Mouse (Mus musculus): Measurements from ENCODE around the gene Zfp229. TPM values are rescaled to one million over a fixed set of nuclear protein-coding genes. Genes with fewer than 3 reads are reported as not detected.
"Not testable (repeated sequence)": the region's sequence is repeated elsewhere in the genome, so short reads cannot be mapped to it uniquely, and the experiment has no call there.

The Zfp229 gene
- polyA plus RNA-seq, 1 experiment from 2014 or later, result 5.8 TPM

GRCm38 (mm10) chr17:21733049-21733448 is 2.5 kb downstream of the Zfp229 start:
- H3K4me2 ChIP-seq, result peak overlapping the region; percentile 65
- H3K4me3 ChIP-seq (ENCODE audit: low read depth, low read length), result peak overlapping the region; percentile 55
- peaks cover 4% of the 10 kb centered on the region; the same call in 1 of the 2 replicates for H3K4me1 ChIP-seq (replicated peaks; ENCODE audit: control insufficient read depth, insufficient read depth, low read length)
- no peak for ATAC-seq (replicated peaks; ENCODE audit: low FRiP score)
- H3K27me3 ChIP-seq (replicated peaks; ENCODE audit: control insufficient read depth, insufficient read depth, low read length), result no peaks in the 10 kb centered on the region
- H3K36me3 ChIP-seq (ENCODE audit: control insufficient read depth, insufficient read depth, low read length), result no peaks in the 10 kb centered on the region
- DNase-seq (ENCODE audit: low spot score), result no peak
- peak overlapping the region; percentile 33; the same call in 1 of the 2 replicates for H3K27ac ChIP-seq (ENCODE audit: low read depth, low read length)
- H3K9me3 ChIP-seq (ENCODE audit: control insufficient read depth, low read length), result no peaks in the 10 kb centered on the region
- WGBS, result 83% methylated on average over 4 of the region's 4 CpGs
- H3K9ac ChIP-seq (ENCODE audit: low read depth, low read length), result peak overlapping the region; percentile 74; the same call in 1 of the 2 replicates

- Histone ChIP-seq H3K9me3 (ENCODE audit: control insufficient read depth, low read length) (no peaks in the 10 kb centered on the region), H3K4me1 (replicated peaks; ENCODE audit: control insufficient read depth, insufficient read depth, low read length) (peaks cover 4% of the 10 kb centered on the region; the same call in 1 of the 2 replicates), H3K4me3 (ENCODE audit: low read depth, low read length) (peak overlapping the region; percentile 55), H3K27me3 (replicated peaks; ENCODE audit: control insufficient read depth, insufficient read depth, low read length) (no peaks in the 10 kb centered on the region), H3K27ac (ENCODE audit: low read depth, low read length) (peak overlapping the region; percentile 33; the same call in 1 of the 2 replicates), H3K9ac (ENCODE audit: low read depth, low read length) (peak overlapping the region; percentile 74), H3K36me3 (ENCODE audit: control insufficient read depth, insufficient read depth, low read length) (no peaks in the 10 kb centered on the region), H3K4me2 (peak overlapping the region; percentile 65)
- ATAC-seq (replicated peaks; ENCODE audit: low FRiP score) (peak; percentile 96), DNase-seq (ENCODE audit: low spot score) (peak; percentile 83)
- under 1% methylated on average over 27 of the region's 27 CpGs for WGBS
Measured at GRCm38 (mm10) chr17:21733529-21734031, 3.0 kb downstream of the Zfp229 start.

DNA sequence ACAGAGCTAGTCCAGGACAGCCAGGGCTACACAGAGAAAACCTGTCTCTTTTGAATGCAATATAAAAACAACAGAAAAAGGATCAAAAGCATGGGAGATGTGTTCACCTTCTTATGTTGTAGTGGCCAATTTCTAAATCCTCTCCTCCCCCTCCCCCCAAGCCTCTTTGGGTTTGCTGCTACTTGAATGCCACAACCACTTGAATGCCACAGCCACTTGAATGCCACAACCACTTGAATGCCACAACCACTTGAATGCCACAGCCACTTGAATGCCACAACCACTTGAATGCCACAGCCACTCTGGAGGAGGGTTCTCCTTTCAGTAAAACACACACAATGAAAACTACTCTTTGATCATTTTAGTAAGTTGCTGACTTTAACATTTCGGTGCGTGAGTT is 22.2 kb downstream of the Zfp229 start:
- ATAC-seq (replicated peaks; ENCODE audit: low FRiP score) (no peak), DNase-seq (ENCODE audit: low spot score) (no peak)
- WGBS, result 71% methylated on average over 2 of the region's 2 CpGs

DNA sequence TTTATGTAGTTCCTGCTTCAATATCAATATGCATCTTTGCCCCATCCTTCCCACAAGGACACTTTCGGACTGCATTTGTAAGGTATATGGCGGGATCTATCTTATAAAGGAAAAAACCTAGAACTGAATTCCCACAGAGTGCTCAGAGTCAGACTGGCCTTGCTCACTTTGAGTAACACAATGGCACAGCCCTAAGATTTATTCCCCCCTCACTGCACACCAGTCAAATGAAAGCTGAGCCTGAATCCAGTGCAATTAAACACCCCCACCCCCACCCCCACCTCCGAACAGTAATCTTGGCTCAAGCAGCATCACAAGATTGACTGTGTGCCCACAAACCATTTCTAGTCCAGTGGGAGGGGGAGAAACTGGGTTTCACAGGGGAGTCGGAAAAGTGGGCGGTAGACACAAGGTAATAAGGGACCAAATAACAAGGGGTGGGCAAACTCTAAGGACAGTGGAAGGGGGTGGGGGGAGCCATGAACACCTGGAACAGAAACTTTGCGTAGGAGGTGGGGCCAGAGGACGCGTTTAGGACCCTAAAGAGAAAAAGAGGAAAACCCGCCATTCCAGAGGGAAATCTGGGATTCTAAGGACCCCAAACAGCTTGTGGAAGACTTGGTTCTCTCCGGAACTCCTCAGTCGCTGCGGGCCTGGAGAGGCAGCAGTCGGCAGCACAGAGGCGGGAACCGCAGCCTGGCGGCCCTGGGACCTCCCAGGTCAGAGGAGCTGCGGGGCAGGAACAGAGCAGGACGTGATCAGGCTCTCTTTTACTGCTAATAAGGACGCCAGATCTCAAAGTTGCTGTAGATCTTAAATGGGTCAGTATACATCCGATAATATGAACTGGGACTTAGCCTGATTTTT is 23.0 kb downstream of the Zfp229 start:
- no peak overlapping the region for H3K27ac ChIP-seq (ENCODE audit: low read depth, low read length)
- H3K4me2 ChIP-seq, result peak overlapping the region; percentile 68
- H3K9ac ChIP-seq (ENCODE audit: low read depth, low read length), result peak overlapping the region; percentile 37; the same call in 1 of the 2 replicates
- peak overlapping the region; percentile 39 for H3K4me3 ChIP-seq (ENCODE audit: low read depth, low read length)
- H3K4me1 ChIP-seq (replicated peaks; ENCODE audit: control insufficient read depth, insufficient read depth, low read length), result no peaks in the 10 kb centered on the region
- peaks cover 6% of the 10 kb centered on the region for H3K27me3 ChIP-seq (replicated peaks; ENCODE audit: control insufficient read depth, insufficient read depth, low read length)
- 14% methylated on average over 20 of the region's 20 CpGs for WGBS
- ATAC-seq (replicated peaks; ENCODE audit: low FRiP score) (no peak; the same call in 1 of the 2 replicates), DNase-seq (ENCODE audit: low spot score) (no peak)
- H3K36me3 ChIP-seq (ENCODE audit: control insufficient read depth, insufficient read depth, low read length), result no peaks in the 10 kb centered on the region
- H3K9me3 ChIP-seq (ENCODE audit: control insufficient read depth, low read length), result no peaks in the 10 kb centered on the region

More for the DNA sequence above, 22.2 kb downstream of the Zfp229 start:
- no peak overlapping the region for H3K4me3 ChIP-seq (ENCODE audit: low read depth, low read length)
- no peaks in the 10 kb centered on the region for H3K36me3 ChIP-seq (ENCODE audit: control insufficient read depth, insufficient read depth, low read length)
- H3K4me2 ChIP-seq, result no peak overlapping the region
- no peak overlapping the region for H3K9ac ChIP-seq (ENCODE audit: low read depth, low read length)
- H3K9me3 ChIP-seq (ENCODE audit: control insufficient read depth, low read length), result no peaks in the 10 kb centered on the region
- no peak overlapping the region for H3K27ac ChIP-seq (ENCODE audit: low read depth, low read length)
- no peaks in the 10 kb centered on the region for H3K4me1 ChIP-seq (replicated peaks; ENCODE audit: control insufficient read depth, insufficient read depth, low read length)
- peaks cover 6% of the 10 kb centered on the region for H3K27me3 ChIP-seq (replicated peaks; ENCODE audit: control insufficient read depth, insufficient read depth, low read length)

- no peak for ATAC-seq (replicated peaks; ENCODE audit: low FRiP score)
- H3K9me3 ChIP-seq (ENCODE audit: control insufficient read depth, low read length), result no peaks in the 10 kb centered on the region
- H3K4me2 ChIP-seq, result no peak overlapping the region
- 82% methylated on average over 2 of the region's 2 CpGs for WGBS
- no peak overlapping the region for H3K9ac ChIP-seq (ENCODE audit: low read depth, low read length)
- no peak overlapping the region for H3K27ac ChIP-seq (ENCODE audit: low read depth, low read length)
- H3K4me3 ChIP-seq (ENCODE audit: low read depth, low read length), result no peak overlapping the region
- DNase-seq (ENCODE audit: low spot score), result no peak
- H3K36me3 ChIP-seq (ENCODE audit: control insufficient read depth, insufficient read depth, low read length), result no peaks in the 10 kb centered on the region
- no peaks in the 10 kb centered on the region for H3K27me3 ChIP-seq (replicated peaks; ENCODE audit: control insufficient read depth, insufficient read depth, low read length)
- no peaks in the 10 kb centered on the region for H3K4me1 ChIP-seq (replicated peaks; ENCODE audit: control insufficient read depth, insufficient read depth, low read length)
Measured at GRCm38 (mm10) chr17:21770336-21770735, 39.7 kb downstream of the Zfp229 start.

GRCm38 (mm10) chr17:21792256-21792655 is 61.7 kb downstream of the Zfp229 start:
- H3K36me3 ChIP-seq (ENCODE audit: control insufficient read depth, insufficient read depth, low read length), result no peaks in the 10 kb centered on the region
- no peak overlapping the region for H3K4me3 ChIP-seq (ENCODE audit: low read depth, low read length)
- no peaks in the 10 kb centered on the region for H3K9me3 ChIP-seq (ENCODE audit: control insufficient read depth, low read length)
- no peaks in the 10 kb centered on the region for H3K4me1 ChIP-seq (replicated peaks; ENCODE audit: control insufficient read depth, insufficient read depth, low read length)
- no peak overlapping the region for H3K27ac ChIP-seq (ENCODE audit: low read depth, low read length)
- no peak overlapping the region for H3K9ac ChIP-seq (ENCODE audit: low read depth, low read length)
- DNase-seq (ENCODE audit: low spot score) (no peak), ATAC-seq (replicated peaks; ENCODE audit: low FRiP score) (no peak)
- WGBS, result 71% methylated on average over 4 of the region's 4 CpGs
- H3K4me2 ChIP-seq, result no peak overlapping the region
- H3K27me3 ChIP-seq (replicated peaks; ENCODE audit: control insufficient read depth, insufficient read depth, low read length), result no peaks in the 10 kb centered on the region

- DNase-seq (ENCODE audit: low spot score); H3K4me3 ChIP-seq (ENCODE audit: low read depth, low read length); H3K36me3 ChIP-seq (ENCODE audit: control insufficient read depth, insufficient read depth, low read length); H3K4me2 ChIP-seq; H3K4me1 ChIP-seq (replicated peaks; ENCODE audit: control insufficient read depth, insufficient read depth, low read length); H3K27ac ChIP-seq (ENCODE audit: low read depth, low read length); H3K27me3 ChIP-seq (replicated peaks; ENCODE audit: control insufficient read depth, insufficient read depth, low read length); H3K9me3 ChIP-seq (ENCODE audit: control insufficient read depth, low read length); ATAC-seq (replicated peaks; ENCODE audit: low FRiP score); H3K9ac ChIP-seq (ENCODE audit: low read depth, low read length): not testable (repeated sequence)
- 40% methylated on average over 19 of the region's 19 CpGs for WGBS
Measured at GRCm38 (mm10) chr17:21801373-21801772, 70.8 kb downstream of the Zfp229 start.
